Mouse (Mus musculus): ENCODE measurements around the gene Mfap4. TPM values are rescaled to one million over a fixed set of nuclear protein-coding genes. Genes with fewer than 3 reads are reported as not detected.

Gene Mfap4
- polyA plus RNA-seq (2015; fragmentation: Nextera tagmentation; extraction: Ambion mirVana) = 78.2 and 97.0 TPM in 2 replicates

GRCm38 (mm10) chr11:61484613-61485540 is at the start of gene Mfap4:
Mfap4 (plus strand) TSS chr11:61485431.
- no peaks in the 10 kb centered on the region for H3K4me1 ChIP-seq (replicated peaks; ENCODE audit: control insufficient read depth, insufficient read depth, low read length)
- H3K27me3 ChIP-seq (replicated peaks; ENCODE audit: control insufficient read depth, insufficient read depth, low read length) = no peaks in the 10 kb centered on the region
- peak within 1 kb of the TSS; percentile 64 for H3K27ac ChIP-seq (ENCODE audit: low read depth, low read length)

GRCm38 (mm10) chr11:61436298-61436697 is 48.9 kb upstream of the Mfap4 start:
- Histone ChIP-seq H3K27ac (ENCODE audit: low read depth, low read length) (no peak overlapping the region), H3K27me3 (replicated peaks; ENCODE audit: control insufficient read depth, insufficient read depth, low read length) (no peaks in the 10 kb centered on the region), H3K4me3 (ENCODE audit: low read depth, low read length) (no peak overlapping the region), H3K9ac (ENCODE audit: low read depth, low read length) (no peak overlapping the region), H3K4me1 (replicated peaks; ENCODE audit: control insufficient read depth, insufficient read depth, low read length) (no peaks in the 10 kb centered on the region), H3K9me3 (ENCODE audit: control insufficient read depth) (no peaks in the 10 kb centered on the region), H3K36me3 (ENCODE audit: control insufficient read depth, insufficient read depth) (no peaks in the 10 kb centered on the region), H3K4me2 (replicated peaks; ENCODE audit: low read depth) (no peak overlapping the region)
- 73% methylated on average over 2 of the region's 2 CpGs for WGBS
- ATAC-seq = no peak
- no peak for TF ChIP-seq CTCF (IDR thresholded peaks at IDR 0.05; ENCODE audit: low read depth)

More at GRCm38 (mm10) chr11:61484613-61485540, at the start of gene Mfap4:
- H3K36me3 ChIP-seq (ENCODE audit: control insufficient read depth, insufficient read depth) = peaks cover 20% of the 10 kb centered on the region
- no peaks in the 10 kb centered on the region for H3K9me3 ChIP-seq (ENCODE audit: control insufficient read depth)
- TF ChIP-seq CTCF (IDR thresholded peaks at IDR 0.05; ENCODE audit: low read depth) = no peak
- H3K9ac ChIP-seq (ENCODE audit: low read depth, low read length) = 0 out of 2 replicates have a peak within 1 kb of the TSS, but pooled peaks have one; percentile 31
- 46% methylated on average over 20 of the region's 20 CpGs for WGBS
- peak within 1 kb of the TSS; percentile 51 for H3K4me2 ChIP-seq (replicated peaks; ENCODE audit: low read depth)
- peak within 1 kb of the TSS; percentile 17 for H3K4me3 ChIP-seq (ENCODE audit: low read depth, low read length)
- ATAC-seq = peak; percentile 37; the same call in 1 of the 2 replicates

- no peaks in the 10 kb centered on the region for H3K9me3 ChIP-seq (ENCODE audit: control insufficient read depth)
- no peak overlapping the region for H3K4me2 ChIP-seq (replicated peaks; ENCODE audit: low read depth)
- H3K4me1 ChIP-seq (replicated peaks; ENCODE audit: control insufficient read depth, insufficient read depth, low read length) = no peaks in the 10 kb centered on the region
- H3K9ac ChIP-seq (ENCODE audit: low read depth, low read length) = no peak overlapping the region
- ATAC-seq = no peak
- WGBS = 55% methylated on average over 3 of the region's 3 CpGs
- H3K36me3 ChIP-seq (ENCODE audit: control insufficient read depth, insufficient read depth) = no peaks in the 10 kb centered on the region
- H3K27ac ChIP-seq (ENCODE audit: low read depth, low read length) = no peak overlapping the region
- no peak overlapping the region for H3K4me3 ChIP-seq (ENCODE audit: low read depth, low read length)
- no peaks in the 10 kb centered on the region for H3K27me3 ChIP-seq (replicated peaks; ENCODE audit: control insufficient read depth, insufficient read depth, low read length)
- no peak for TF ChIP-seq CTCF (IDR thresholded peaks at IDR 0.05; ENCODE audit: low read depth)
Measured at GRCm38 (mm10) chr11:61439170-61439569, 46.1 kb upstream of the Mfap4 start.

GRCm38 (mm10) chr11:61440416-61440815 is 44.8 kb upstream of the Mfap4 start:
- no peak for TF ChIP-seq CTCF (IDR thresholded peaks at IDR 0.05; ENCODE audit: low read depth)
- no peaks in the 10 kb centered on the region for H3K27me3 ChIP-seq (replicated peaks; ENCODE audit: control insufficient read depth, insufficient read depth, low read length)
- no peaks in the 10 kb centered on the region for H3K4me1 ChIP-seq (replicated peaks; ENCODE audit: control insufficient read depth, insufficient read depth, low read length)
- no peak overlapping the region for H3K9ac ChIP-seq (ENCODE audit: low read depth, low read length)
- no peaks in the 10 kb centered on the region for H3K36me3 ChIP-seq (ENCODE audit: control insufficient read depth, insufficient read depth)
- H3K27ac ChIP-seq (ENCODE audit: low read depth, low read length) = no peak overlapping the region
- 96% methylated on average over 4 of the region's 4 CpGs for WGBS
- H3K4me3 ChIP-seq (ENCODE audit: low read depth, low read length) = no peak overlapping the region
- H3K4me2 ChIP-seq (replicated peaks; ENCODE audit: low read depth) = no peak overlapping the region
- ATAC-seq = no peak
- no peaks in the 10 kb centered on the region for H3K9me3 ChIP-seq (ENCODE audit: control insufficient read depth)

- Histone ChIP-seq H3K4me2 (replicated peaks; ENCODE audit: low read depth) (no peak overlapping the region), H3K27ac (ENCODE audit: low read depth, low read length) (no peak overlapping the region), H3K27me3 (replicated peaks; ENCODE audit: control insufficient read depth, insufficient read depth, low read length) (no peaks in the 10 kb centered on the region), H3K9me3 (ENCODE audit: control insufficient read depth) (no peaks in the 10 kb centered on the region), H3K4me3 (ENCODE audit: low read depth, low read length) (no peak overlapping the region), H3K4me1 (replicated peaks; ENCODE audit: control insufficient read depth, insufficient read depth, low read length) (no peaks in the 10 kb centered on the region), H3K36me3 (ENCODE audit: control insufficient read depth, insufficient read depth) (no peaks in the 10 kb centered on the region), H3K9ac (ENCODE audit: low read depth, low read length) (no peak overlapping the region)
- no peak for TF ChIP-seq CTCF (IDR thresholded peaks at IDR 0.05; ENCODE audit: low read depth)
- 80% methylated on average over 7 of the region's 7 CpGs for WGBS
- no peak for ATAC-seq
Measured at GRCm38 (mm10) chr11:61441670-61442069, 43.6 kb upstream of the Mfap4 start.

- WGBS = 88% methylated on average over 6 of the region's 6 CpGs
Measured at GRCm38 (mm10) chr11:61443807-61444206, 41.4 kb upstream of the Mfap4 start.

More at GRCm38 (mm10) chr11:61443807-61444206, 41.4 kb upstream of the Mfap4 start:
- H3K4me2 ChIP-seq (replicated peaks; ENCODE audit: low read depth) = no peak overlapping the region
- TF ChIP-seq CTCF (IDR thresholded peaks at IDR 0.05; ENCODE audit: low read depth) = no peak
- H3K27me3 ChIP-seq (replicated peaks; ENCODE audit: control insufficient read depth, insufficient read depth, low read length) = no peaks in the 10 kb centered on the region
- no peaks in the 10 kb centered on the region for H3K36me3 ChIP-seq (ENCODE audit: control insufficient read depth, insufficient read depth)
- H3K9me3 ChIP-seq (ENCODE audit: control insufficient read depth) = no peaks in the 10 kb centered on the region
- no peak for ATAC-seq
- H3K4me3 ChIP-seq (ENCODE audit: low read depth, low read length) = no peak overlapping the region
- no peaks in the 10 kb centered on the region for H3K4me1 ChIP-seq (replicated peaks; ENCODE audit: control insufficient read depth, insufficient read depth, low read length)
- H3K9ac ChIP-seq (ENCODE audit: low read depth, low read length) = no peak overlapping the region
- H3K27ac ChIP-seq (ENCODE audit: low read depth, low read length) = no peak overlapping the region

Measured in intestine, postnatal 0 days (tissue).